Mouse (Mus musculus): ENCODE measurements around the gene Fgf4. TPM values are rescaled to one million over a fixed set of nuclear protein-coding genes. Genes with fewer than 3 reads are reported as not detected.

The Fgf4 gene
- not detected in 2 replicates for total RNA-seq (2015; ENCODE audit: low replicate concordance)
- not detected in 2 replicates for total RNA-seq (2017; ENCODE audit: low replicate concordance)

GRCm38 (mm10) chr7:144847067-144847466, at the start of gene Fgf4:
Gene Fgf4 (plus strand): TSS chr7:144847367.
- no peak for ATAC-seq (replicated peaks; ENCODE audit: low FRiP score, poor library complexity, severe bottlenecking)

- ATAC-seq (replicated peaks; ENCODE audit: low FRiP score, poor library complexity, severe bottlenecking): no peak
Observed at GRCm38 (mm10) chr7:144798471-144798870, 48.7 kb upstream of the Fgf4 start.

- no peak for ATAC-seq (replicated peaks; ENCODE audit: low FRiP score, poor library complexity, severe bottlenecking)
Observed at GRCm38 (mm10) chr7:144807036-144807435, 40.1 kb upstream of the Fgf4 start.

DNA sequence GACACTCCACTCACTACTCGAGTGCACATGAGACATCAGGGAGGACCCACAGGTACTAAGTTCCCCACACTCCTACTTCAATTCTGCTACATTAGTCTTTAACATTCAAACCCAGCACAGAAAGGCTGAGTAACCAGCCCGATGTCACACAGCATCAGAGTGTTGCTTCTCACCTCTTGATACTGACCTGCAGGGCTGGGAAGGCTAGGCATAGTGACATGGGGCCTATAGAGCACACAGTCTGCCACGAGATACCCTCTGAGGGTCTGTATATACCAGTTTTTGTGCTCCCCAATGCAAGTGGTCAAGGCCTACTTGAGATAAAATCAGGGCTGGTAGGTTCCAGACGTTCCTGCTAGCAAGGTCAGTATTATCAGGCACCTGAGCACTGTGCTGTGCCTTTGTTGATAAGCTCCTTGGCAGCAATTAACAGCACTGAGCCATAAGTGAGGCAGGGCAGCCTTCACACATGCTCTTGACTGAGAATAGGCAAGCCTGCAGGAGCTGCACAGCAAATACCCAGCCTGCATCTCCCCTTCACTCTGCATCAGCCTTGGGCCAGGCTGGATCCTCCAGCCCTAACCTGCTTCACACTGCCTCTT, 39.1 kb upstream of the Fgf4 start:
- peak; percentile 62 for ATAC-seq (replicated peaks; ENCODE audit: low FRiP score, poor library complexity, severe bottlenecking)

DNA sequence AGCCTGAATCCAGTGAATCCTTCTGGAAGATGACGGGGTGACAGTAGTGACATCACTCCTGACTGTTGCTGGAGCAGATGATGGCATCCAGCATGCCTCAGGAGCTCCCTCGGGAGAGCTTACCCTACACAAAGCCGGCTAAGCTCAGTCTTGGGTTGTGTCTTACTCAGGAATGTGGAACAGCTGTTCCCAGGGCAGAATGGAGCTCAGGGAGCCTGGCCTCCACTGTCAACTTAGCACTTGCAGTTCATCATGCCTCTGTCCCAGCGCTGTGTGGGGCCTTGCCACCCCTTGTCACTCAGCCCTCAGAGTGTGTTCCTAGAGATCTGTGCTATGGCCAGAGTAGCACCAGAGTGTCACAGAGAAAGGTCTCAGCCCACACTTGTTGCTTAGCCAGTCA, 35.6 kb upstream of the Fgf4 start:
- ATAC-seq (replicated peaks; ENCODE audit: low FRiP score, poor library complexity, severe bottlenecking): no peak

DNA sequence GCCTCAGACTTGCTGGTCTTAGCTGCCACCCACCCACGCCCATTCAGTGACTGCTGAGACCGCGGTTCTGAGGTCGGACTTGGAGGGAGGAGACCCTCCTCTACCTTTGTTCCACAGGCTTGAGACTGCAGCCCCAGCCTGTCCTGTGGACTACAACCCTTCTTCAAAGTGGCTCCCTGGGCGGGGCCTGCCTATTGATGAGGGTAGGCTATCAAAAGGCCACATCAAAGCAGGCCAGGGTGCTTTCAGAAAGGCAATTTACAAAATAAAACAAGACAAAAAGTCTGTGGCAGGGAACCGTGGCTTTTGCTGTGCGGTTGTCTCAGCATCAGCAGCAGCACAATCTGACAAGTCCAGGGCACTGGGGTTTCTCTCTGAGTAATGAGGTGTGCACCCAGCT, 25.3 kb upstream of the Fgf4 start:
- ATAC-seq (replicated peaks; ENCODE audit: low FRiP score, poor library complexity, severe bottlenecking): no peak

GRCm38 (mm10) chr7:144823988-144824387, 23.2 kb upstream of the Fgf4 start:
- no peak for ATAC-seq (replicated peaks; ENCODE audit: low FRiP score, poor library complexity, severe bottlenecking)

DNA sequence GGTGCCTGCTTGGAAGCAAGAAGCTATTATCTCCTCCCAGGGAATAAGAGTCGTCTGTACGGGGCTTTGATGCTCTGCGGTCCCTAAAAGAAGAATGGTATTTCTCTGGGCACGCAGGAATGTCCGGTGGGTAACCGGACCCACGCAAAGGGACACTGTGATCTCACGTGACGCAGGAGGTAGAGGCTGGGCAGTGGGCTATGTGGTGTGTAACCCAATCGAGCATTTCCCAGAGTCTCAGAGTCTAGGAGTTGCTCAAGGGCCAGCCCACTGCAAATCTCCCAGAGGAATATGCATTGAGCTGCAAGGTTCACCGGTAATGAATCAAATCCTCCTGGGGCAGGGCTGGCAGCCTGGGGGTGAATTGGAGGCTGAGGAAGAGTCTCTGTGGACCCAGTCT, 18.8 kb upstream of the Fgf4 start:
- ATAC-seq (replicated peaks; ENCODE audit: low FRiP score, poor library complexity, severe bottlenecking): no peak

DNA sequence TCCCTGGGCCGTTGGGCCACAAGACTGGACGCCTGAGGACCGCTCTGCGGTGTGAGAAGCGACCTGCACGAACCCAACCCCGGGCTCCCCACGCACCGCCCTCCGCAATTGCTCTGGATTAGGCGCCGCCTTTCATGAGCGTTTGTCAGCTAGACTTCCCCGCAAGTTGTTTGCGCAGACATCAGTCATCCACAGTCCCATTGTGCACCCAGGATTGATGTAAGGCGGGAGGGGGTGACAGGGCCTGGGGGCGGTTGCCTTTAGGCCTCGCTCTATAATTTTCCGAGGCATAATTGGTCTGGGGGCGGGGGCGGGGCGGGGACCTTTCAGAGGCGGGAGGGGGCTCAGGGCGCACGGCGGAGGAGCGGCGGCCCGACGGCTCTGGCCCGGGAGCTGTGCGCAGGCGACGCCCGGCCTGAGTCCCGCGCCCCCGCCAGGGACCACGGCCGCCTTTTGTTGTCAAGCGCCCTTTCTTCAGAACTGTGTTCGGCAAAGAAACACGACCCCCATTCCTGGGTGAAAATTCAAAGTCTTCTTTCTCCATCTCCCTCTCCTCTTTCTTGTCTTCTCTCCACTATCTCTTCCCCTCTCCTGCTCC, 9.2 kb upstream of the Fgf4 start, which contains the start of gene Fgf3:
Gene Fgf3 (plus strand): TSS at position 193 of the 598 bp plus-strand sequence.
- no peak for ATAC-seq (replicated peaks; ENCODE audit: low FRiP score, poor library complexity, severe bottlenecking)

- no peak for ATAC-seq (replicated peaks; ENCODE audit: low FRiP score, poor library complexity, severe bottlenecking)
Observed at GRCm38 (mm10) chr7:144838522-144839503, 8.4 kb upstream of the Fgf4 start.

- ATAC-seq (replicated peaks; ENCODE audit: low FRiP score, poor library complexity, severe bottlenecking): peak; percentile 28; the same call in 1 of the 2 replicates
Observed at GRCm38 (mm10) chr7:144846158-144846557, 1.0 kb upstream of the Fgf4 start.

GRCm38 (mm10) chr7:144851321-144851720, 4.2 kb downstream of the Fgf4 start:
- ATAC-seq (replicated peaks; ENCODE audit: low FRiP score, poor library complexity, severe bottlenecking): no peak

DNA sequence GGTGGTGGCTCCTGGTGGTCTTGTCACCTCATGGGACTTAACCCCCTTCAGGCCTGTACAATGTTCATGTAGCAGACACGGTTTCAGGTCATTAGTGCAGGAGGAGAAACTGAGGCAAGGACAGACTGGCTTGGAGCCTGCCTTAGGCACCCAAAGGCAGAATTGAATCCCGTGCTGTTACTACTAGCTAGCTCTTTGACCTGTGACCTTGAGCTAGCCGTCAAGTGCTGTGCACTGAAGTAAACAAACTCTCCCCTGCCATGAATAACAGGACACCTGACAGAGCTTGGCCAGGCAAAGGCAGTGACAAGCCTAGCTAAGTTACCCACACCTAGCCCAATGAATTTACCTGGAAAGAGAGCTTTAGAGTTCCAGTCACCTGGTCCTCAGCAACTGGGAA, 7.8 kb downstream of the Fgf4 start:
- ATAC-seq (replicated peaks; ENCODE audit: low FRiP score, poor library complexity, severe bottlenecking): no peak

DNA sequence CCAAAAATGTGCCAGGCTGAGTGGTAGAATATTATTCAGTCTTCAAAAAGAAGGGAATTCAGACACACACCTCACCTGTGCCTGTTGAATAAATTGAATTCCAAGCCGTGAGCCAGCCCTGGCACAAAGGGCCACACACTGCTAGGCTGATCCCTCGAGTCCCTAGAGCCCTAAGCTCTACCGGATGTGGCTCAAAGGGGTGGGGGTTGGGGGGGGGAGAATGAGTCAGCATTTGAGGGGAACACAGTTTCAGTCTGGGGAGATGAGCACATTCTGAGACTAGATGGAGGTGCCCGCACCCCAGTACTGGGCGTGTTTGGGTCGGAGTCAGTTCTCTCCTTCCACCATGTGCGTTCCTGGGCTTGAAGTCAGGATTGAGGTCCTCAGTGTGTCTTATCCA, 10.0 kb downstream of the Fgf4 start:
- ATAC-seq (replicated peaks; ENCODE audit: low FRiP score, poor library complexity, severe bottlenecking): no peak

GRCm38 (mm10) chr7:144857826-144858342, 10.7 kb downstream of the Fgf4 start:
- ATAC-seq (replicated peaks; ENCODE audit: low FRiP score, poor library complexity, severe bottlenecking): no peak

- no peak for ATAC-seq (replicated peaks; ENCODE audit: low FRiP score, poor library complexity, severe bottlenecking)
Observed at GRCm38 (mm10) chr7:144858702-144859101, 11.5 kb downstream of the Fgf4 start.

GRCm38 (mm10) chr7:144861056-144861768, 14.0 kb downstream of the Fgf4 start:
- ATAC-seq (replicated peaks; ENCODE audit: low FRiP score, poor library complexity, severe bottlenecking): no peak

DNA sequence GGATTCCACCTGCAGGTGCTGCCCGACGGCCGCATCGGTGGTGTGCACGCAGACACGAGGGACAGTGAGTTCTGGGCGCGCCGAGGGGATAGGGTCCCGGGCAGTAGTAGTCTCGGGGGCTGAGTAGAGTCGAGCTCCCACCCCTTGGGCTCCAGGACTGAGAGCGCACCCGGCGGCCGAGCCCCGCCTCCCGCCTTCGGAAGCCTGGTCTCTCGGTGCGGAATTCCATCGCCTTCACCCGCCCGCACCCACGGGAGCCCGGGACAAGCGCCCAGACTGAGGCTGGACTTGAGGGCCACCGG, 14.6 kb downstream of the Fgf4 start:
- no peak for ATAC-seq (replicated peaks; ENCODE audit: low FRiP score, poor library complexity, severe bottlenecking)

GRCm38 (mm10) chr7:144862126-144862525, 15.0 kb downstream of the Fgf4 start:
- no peak for ATAC-seq (replicated peaks; ENCODE audit: low FRiP score, poor library complexity, severe bottlenecking)

DNA sequence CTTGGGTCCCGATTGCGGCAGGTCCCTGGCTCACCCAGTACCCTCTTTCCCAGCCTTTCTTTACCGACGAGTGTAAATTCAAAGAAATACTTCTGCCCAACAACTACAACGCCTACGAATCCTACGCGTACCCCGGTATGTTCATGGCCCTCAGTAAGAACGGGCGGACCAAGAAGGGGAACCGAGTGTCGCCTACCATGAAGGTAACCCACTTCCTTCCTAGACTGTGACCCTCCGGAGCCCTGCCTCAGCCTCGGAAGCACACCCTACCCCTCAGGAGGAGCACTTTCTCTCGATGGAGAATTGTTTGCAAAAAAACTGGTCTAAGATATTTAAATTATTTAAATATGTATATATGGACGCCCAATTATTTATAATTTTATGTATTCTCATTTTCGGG, 15.5 kb downstream of the Fgf4 start:
- no peak for ATAC-seq (replicated peaks; ENCODE audit: low FRiP score, poor library complexity, severe bottlenecking)

Data from erythroid progenitor cell, adult 5-6 weeks (primary cell).